Mouse (Mus musculus): ENCODE measurements around the gene Slc5a1.

Slc5a1 gene

GRCm38 (mm10) chr5:33104025-33104481, at the start of gene Slc5a1:
Gene Slc5a1 (plus strand): TSS chr5:33104219.
- DNase-seq (ENCODE audit: low spot score) = no peak

- DNase-seq (ENCODE audit: low spot score) = no peak
Observed at GRCm38 (mm10) chr5:33056126-33056765, 47.8 kb upstream of the Slc5a1 start.

- no peak for DNase-seq (ENCODE audit: low spot score)
Observed at GRCm38 (mm10) chr5:33070071-33070470, 33.9 kb upstream of the Slc5a1 start.

- no peak for DNase-seq (ENCODE audit: low spot score)
Observed at GRCm38 (mm10) chr5:33076490-33077191, 27.4 kb upstream of the Slc5a1 start.

GRCm38 (mm10) chr5:33082896-33083295, 21.1 kb upstream of the Slc5a1 start:
- no peak for DNase-seq (ENCODE audit: low spot score)

- DNase-seq (ENCODE audit: low spot score) = no peak
Observed at GRCm38 (mm10) chr5:33084599-33084998, 19.4 kb upstream of the Slc5a1 start.

GRCm38 (mm10) chr5:33091342-33091741, 12.7 kb upstream of the Slc5a1 start:
- DNase-seq (ENCODE audit: low spot score) = no peak

- DNase-seq (ENCODE audit: low spot score) = no peak
Observed at GRCm38 (mm10) chr5:33095315-33095714, 8.7 kb upstream of the Slc5a1 start.

- no peak for DNase-seq (ENCODE audit: low spot score)
Observed at GRCm38 (mm10) chr5:33102369-33103055, 1.5 kb upstream of the Slc5a1 start.

- no peak for DNase-seq (ENCODE audit: low spot score)
Observed at GRCm38 (mm10) chr5:33104876-33105275, 857 bp downstream of the Slc5a1 start.

GRCm38 (mm10) chr5:33105660-33106059, 1.6 kb downstream of the Slc5a1 start:
- DNase-seq (ENCODE audit: low spot score) = no peak

GRCm38 (mm10) chr5:33107056-33107455, 3.0 kb downstream of the Slc5a1 start:
- no peak for DNase-seq (ENCODE audit: low spot score)

GRCm38 (mm10) chr5:33107778-33108405, 3.9 kb downstream of the Slc5a1 start:
- no peak for DNase-seq (ENCODE audit: low spot score)

- no peak for DNase-seq (ENCODE audit: low spot score)
Observed at GRCm38 (mm10) chr5:33121871-33122315, 17.9 kb downstream of the Slc5a1 start.

GRCm38 (mm10) chr5:33123658-33124057, 19.6 kb downstream of the Slc5a1 start:
- DNase-seq (ENCODE audit: low spot score) = no peak

GRCm38 (mm10) chr5:33125318-33125717, 21.3 kb downstream of the Slc5a1 start:
- DNase-seq (ENCODE audit: low spot score) = no peak

- no peak for DNase-seq (ENCODE audit: low spot score)
Observed at GRCm38 (mm10) chr5:33134132-33134531, 30.1 kb downstream of the Slc5a1 start.

- no peak for DNase-seq (ENCODE audit: low spot score)
Observed at GRCm38 (mm10) chr5:33135611-33136010, 31.6 kb downstream of the Slc5a1 start.

GRCm38 (mm10) chr5:33142790-33143455, 38.9 kb downstream of the Slc5a1 start:
- DNase-seq (ENCODE audit: low spot score) = peak; percentile 45

GRCm38 (mm10) chr5:33144025-33144424, 40.0 kb downstream of the Slc5a1 start:
- DNase-seq (ENCODE audit: low spot score) = peak; percentile 4

GRCm38 (mm10) chr5:33146837-33147236, 42.8 kb downstream of the Slc5a1 start:
- DNase-seq (ENCODE audit: low spot score) = no peak

- DNase-seq (ENCODE audit: low spot score) = no peak
Observed at GRCm38 (mm10) chr5:33147691-33148090, 43.7 kb downstream of the Slc5a1 start.

Measured in T-cell, adult 2 months (primary cell).